Mouse (Mus musculus): ENCODE measurements around the gene Gm8439.

Gene Gm8439

DNA sequence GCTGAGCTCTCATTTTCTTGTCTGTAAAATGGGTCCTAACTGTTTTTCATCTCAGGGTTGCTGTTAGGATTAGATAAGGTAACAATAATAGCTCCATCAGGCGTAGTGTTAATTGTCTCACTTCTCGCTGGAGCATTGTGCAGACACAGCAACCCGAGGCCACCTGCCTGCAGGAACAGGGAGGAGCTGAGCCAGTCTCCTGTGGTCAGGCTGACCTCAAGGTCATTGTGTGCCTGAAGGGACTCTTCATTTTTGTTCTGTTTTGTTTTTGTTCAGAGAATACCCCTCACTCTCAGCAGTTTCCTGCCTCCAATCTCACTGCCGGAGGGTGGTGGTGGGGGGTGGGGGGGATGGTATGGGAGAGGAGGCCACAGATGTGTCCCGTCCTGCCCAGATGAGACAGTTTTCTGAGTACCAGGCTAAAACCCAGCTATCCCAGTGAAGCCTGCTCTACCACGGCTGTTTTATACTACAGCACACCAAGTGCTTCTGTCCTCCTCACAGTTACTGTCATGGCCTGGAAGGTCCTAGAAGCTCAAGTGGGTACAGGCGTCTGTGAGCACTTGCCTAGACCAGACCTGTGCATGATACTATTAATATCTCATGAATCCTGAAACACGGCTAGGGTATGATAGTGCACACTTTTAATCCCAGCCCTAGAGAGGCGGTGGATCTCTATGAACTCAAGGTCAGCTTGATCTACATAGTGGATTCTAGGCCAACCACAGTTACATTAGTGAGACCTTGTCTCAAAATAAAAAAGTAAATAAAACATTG lies 23.9 kb downstream of the Gm8439 start:
- DNase-seq (ENCODE audit: low read depth, low spot score) = no peak

DNA sequence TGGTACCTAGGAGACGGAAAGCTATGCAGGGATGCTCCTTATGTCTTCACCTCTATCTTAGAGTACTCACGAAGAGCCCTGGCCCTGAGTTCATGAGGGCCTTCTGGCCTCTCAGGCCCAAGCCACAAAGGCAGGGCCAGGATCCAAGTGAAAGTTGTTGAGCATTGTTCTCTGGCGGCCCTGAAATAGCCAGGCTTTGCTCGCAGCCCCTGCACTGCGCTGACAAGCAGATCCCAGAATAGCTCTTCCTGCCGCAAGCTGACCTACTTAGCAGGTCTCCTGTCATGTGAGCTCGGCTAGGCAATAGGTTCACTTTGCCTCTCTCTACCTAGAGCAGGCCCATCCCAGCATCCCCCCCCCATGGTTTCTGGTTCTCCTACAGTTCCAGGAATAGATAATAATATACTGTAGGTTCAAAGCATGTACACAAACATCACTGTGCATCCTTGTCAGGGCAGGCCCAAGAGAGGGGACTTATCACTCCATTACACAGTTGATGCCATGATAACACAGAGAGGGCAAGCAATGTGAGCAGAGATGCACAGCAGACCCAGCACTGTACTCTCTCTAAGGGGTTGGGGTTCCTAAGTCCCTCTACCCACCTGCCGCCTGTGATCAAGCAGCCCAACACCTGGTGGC lies 25.3 kb downstream of the Gm8439 start:
- no peak for DNase-seq (ENCODE audit: low read depth, low spot score)

DNA sequence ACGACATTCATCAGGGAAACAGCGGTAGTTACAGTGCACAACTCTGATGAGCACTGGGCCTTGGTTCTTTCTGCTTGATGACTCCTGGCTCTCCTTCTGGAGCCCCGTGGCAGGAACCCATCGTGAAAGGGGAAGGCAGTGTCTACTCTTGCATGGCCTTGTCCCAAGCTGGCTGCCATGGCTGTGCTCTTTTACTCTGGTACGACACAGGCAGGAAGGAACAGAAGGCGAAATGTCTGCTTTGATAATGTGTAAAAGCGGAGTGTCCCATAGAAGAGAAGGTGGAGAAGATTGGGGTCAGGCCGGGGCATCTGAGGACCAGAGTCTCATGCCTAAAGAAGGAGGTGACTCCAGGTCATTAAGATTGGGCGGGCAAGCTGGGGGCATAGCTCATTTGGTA lies 26.1 kb downstream of the Gm8439 start:
- no peak for DNase-seq (ENCODE audit: low read depth, low spot score)

DNA sequence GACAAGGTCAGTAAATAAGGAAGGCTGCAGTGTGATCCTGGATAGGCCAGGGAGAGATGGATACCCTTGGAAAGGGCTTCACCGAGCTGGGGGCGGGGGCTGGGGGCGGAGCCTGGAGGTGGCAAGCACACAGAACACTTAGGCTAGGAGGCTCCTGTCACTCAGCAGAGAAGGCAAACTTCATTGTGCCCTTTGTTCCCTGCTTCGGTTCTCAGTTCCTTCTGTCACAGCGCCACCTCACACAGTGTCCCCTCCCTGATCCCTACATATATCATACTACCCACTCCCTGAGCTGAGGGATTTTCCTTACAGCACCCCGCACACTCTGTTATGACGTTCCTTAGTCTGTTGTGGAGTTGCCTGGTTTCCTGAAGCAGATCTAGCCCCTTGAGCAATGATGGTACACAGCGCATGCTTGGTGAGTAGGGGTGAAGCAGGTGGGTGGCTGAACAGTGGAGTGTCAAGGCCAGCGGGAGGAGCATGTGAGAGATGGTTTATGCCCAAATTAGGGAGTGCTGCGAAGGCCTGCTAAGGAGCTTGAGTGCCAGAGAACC lies 27.1 kb downstream of the Gm8439 start:
- DNase-seq (ENCODE audit: low read depth, low spot score) = no peak

DNA sequence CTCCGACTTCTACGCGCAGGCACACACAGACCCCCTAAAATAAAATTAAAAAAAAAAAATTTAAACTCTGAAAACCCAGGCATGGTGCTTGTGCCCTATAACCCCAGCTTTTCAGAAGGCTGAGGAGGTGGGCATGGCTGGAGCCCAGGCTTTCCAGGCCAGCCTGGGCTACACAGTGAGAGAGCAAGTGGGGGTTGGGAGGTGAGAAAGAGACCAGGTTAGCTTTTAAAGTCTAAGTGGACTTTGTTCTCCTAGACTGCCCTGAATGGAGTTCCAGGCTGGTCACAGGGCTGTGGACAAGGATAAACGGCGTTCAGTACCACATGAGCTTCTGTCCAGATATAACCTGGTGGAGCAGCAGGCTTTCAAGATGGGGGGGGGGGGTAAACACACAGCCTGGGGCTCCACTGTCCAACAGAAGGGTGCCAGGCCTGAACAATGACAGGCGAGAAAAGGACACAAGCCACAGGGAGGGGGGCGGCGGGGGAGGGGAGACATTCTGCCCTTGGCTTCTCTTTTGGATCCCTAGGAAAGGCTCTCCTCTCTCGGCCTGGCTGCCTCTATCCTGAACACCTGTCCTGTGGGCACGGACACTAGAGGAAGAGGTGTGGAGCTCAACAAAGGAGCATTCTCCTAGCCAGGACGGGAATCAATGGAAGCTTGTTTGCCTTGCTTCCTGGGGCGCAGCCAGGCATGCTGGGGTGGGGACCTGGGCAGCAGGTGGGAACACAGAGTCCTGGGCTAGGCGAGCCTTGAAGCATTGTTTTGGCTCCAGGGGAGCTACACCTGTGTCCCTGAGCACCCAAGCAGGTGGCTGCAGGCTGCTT lies 27.9 kb downstream of the Gm8439 start:
- no peak for DNase-seq (ENCODE audit: low read depth, low spot score)

DNA sequence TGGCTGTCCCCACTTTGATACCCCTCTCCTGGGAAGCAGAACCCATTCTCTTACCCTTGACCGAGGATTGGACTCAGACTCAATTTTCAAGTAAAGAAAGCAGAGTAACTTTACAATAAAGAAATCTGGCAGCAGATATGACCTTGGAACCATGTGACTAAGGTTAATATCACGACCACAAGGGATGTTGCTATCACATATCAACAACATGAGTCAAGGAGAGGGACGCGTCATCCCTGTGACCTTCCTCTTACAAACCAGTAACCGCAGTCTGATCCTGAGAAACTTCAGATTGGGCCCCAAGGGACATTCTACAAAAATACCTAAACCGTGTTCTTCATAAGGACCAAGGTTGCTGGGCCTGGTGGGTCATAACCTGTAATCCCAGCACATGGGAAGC lies 39.2 kb downstream of the Gm8439 start:
- peak; percentile 72 for DNase-seq (ENCODE audit: low read depth, low spot score)

DNA sequence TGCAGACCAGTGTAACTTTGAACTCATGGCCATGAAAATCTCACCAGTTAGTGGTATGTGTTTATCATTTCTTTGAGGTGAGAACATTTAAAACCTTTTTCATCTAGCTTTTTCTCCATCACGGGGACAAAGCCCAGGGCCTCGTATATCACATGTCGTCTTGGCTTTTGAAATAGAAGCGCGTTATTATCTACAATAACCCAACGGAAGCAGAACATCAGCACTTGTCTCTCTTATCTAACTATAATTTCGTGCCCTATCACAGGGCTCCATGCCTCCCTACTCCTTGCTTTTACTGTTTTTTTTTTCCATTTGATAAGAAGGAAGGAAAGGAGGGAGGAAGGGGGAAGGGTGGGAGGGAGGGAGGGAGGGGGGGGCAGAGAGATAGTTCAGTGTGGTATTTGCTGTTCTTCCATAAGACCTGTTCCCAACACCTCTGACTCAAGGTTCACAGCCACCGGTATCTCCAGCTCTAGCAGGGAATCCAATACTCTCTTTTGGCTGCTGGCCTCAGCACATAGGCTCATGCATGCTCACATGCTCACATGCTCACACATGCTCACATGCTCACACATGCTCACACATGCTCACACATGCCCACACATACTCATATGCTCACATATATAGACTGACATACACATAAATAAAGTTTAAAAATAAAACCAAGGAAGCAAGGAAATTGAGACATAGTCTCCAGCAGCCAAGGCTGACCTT lies 41.8 kb downstream of the Gm8439 start:
- DNase-seq (ENCODE audit: low read depth, low spot score) = no peak

DNA sequence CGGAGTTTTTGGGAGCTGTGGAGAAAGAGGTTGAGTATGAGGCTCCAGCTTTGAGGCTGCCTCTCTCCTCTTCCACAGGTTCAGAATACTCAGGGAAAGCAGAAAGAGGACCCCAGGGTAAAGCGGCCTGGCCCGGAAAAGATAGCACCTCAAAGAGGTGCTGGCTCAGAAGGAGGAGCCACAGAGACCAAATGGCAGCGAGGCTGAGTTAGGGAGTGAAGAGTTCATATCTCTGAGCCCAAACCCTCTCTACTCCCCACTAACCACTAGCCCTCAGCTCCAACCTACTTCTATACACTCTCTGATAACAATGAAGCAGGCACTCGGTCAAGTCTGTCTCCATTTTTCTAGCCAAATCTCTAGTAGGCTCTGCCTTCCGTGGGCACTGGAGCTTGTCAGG lies 43.3 kb downstream of the Gm8439 start:
- DNase-seq (ENCODE audit: low read depth, low spot score) = no peak

DNA sequence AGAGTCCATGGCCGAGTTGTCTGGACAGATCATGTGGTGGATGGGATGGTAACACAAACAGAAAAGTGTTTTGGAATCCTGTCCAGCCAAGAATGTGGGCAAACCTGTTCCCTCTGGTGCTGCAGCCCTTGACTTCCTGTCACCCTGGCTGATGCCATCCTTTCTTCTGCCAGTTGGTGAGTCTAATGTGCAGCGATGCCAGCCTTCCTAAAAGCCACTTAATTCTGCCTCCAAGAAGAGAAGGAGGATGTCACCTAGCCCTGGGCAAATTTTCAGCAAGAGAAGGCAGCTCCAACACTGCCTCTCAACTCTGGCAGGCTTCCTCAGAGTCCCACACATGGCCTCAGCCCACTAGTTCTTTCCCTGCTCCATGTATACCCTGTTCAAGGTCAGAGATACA lies 46.8 kb downstream of the Gm8439 start:
- no peak for DNase-seq (ENCODE audit: low read depth, low spot score)

DNA sequence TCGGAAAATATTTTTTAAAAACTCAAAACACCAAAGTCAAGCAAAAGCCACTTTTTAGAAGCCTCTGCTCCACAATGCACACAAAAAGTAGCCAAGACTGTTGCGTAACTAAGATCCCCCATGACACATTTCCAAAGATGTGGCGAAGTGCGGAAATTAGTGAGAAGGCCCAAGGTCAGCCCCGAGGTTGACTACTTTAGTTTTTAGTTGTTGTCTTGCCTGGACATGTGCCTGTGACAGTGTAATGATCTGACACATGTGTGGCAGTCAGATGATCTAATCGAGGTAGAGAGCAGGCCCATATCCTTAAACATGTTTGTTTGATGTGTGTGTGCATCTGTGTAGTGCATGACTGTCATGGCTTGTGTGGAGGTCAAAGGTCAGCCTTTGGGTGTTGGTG lies 53.4 kb downstream of the Gm8439 start:
- DNase-seq (ENCODE audit: low read depth, low spot score) = no peak

DNA sequence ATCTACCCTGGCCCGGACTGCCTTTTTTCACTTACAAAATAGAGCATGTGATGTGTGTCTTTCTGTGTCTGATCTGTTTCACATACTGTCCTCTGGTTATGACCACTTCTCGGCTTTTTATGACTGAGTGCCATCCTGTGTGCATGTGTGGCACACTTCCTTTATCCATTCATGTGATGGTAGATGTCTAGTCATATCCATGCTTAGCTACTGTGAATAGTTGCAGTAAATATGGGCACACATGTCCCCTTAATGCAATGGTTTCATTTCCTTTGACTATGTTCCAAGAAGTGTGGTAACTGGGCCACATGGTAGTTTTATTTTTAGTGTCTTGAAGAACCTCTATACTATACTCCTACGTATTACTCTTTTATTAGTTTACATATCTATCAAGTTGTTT lies 55.4 kb downstream of the Gm8439 start:
- no peak for DNase-seq (ENCODE audit: low read depth, low spot score)

DNA sequence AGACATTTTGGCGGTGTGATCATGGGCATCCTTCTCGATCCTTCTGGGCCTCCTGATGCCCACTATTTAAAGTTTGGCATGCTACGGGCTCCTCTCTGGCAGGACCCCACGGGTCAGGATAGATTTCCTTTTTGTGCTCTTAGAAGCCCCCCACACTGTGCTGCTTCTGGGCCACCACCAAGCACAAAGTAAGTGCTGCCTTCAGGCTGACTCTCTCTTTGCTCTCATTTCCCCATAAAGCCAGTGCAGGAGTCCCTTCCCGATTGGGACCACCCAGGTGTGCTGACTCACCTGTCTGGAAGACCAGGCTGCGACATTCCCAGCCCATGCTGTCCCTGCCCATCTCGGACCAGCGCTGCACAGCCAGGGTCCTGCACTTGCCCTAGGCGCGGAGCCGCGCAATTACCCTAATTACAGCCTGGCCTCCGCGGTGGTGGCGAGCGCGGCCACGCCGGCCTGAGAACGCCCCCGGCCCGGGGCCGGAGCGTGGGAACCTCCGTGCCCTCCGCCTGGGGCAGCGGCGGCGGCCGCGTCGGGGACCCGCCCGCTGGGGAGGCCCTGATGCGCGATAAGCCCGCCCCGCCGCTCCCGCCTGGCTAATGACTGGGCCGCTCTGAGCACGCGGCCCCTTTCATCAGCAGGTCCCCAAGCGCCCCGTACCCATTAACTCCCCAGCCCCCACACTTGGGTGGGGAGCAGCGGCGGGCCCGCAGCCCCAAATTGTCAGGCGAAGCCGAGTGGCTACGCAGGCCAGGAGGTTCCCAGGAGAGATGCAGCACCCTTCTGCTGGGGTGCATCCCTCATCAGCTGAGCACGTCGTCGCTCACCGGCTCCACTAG lies 61.0 kb downstream of the Gm8439 start:
- no peak for DNase-seq (ENCODE audit: low read depth, low spot score)

DNA sequence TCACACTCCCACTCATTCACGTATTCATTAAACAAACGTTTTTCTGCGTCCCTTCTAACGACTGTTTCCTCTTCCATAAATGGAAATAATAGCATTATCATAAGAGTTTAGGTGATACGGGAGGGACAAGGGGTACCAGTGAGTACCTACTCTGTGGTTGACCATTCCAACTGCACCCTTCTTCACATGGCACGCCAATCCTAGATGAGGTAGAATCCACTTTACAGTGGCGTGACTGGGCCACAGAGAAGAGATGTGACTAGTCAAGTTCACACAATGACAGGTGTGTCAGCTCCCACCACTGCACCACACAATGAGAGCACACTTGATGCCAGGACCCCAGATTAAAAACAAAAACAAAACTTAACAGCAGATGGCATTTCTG lies 61.7 kb downstream of the Gm8439 start:
- DNase-seq (ENCODE audit: low read depth, low spot score) = no peak

DNA sequence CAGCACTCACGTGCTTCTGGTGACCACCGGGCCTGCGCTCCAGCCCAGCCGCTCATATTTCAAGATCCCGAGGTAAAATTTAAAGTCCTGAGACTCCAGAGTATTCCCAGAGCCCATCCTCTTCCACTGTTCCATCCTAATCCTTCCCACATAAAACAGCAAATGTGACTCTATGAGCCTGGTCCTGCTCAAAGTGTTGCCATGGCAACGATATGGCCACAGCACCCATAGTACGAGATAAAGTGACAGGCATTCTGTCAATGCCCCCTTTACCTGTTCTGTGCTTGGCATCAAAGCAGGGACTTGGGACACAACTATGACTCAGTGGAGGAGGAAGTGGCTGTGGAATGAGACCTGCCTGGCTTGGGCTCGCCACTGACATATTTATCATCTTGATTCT lies 67.4 kb downstream of the Gm8439 start:
- no peak for DNase-seq (ENCODE audit: low read depth, low spot score)

Data from 3T3-L1 (cell line).